Mouse (Mus musculus) cortical plate, adult 2 months (tissue): ENCODE measurements around the gene Srgap1.

Experiments used
- CTCF ChIP-seq: fragments of 200-500 bp; IDR thresholded peaks from 2 replicates; pipeline ENCODE4 v1.5.1; 2011; ENCODE audit warnings: mild to moderate bottlenecking, control low read depth, low read length; ENCODE audit not compliant: insufficient read depth; ENCODE audit errors: extremely low read depth
- POLR2A ChIP-seq: fragments of 200-500 bp; IDR thresholded peaks from 2 replicates; pipeline ENCODE4 v1.6.1; 2011; ENCODE audit warnings: mild to moderate bottlenecking, low read length, control low read depth; ENCODE audit not compliant: insufficient read depth; ENCODE audit errors: extremely low read depth

GRCm38 (mm10) chr10:121885512-121886218 lies 161.4 kb downstream of the Srgap1 start:
- TF ChIP-seq CTCF (no peak), POLR2A (no peak)
